Mouse (Mus musculus) heart, postnatal 0 days (tissue): ENCODE measurements around the gene Eif3d. TPM values are rescaled to one million over a fixed set of nuclear protein-coding genes. Genes with fewer than 3 reads are reported as not detected.
"Not testable (repeated sequence)": the region's sequence is repeated elsewhere in the genome, so short reads cannot be mapped to it uniquely, and the experiment has no call there.

Experiments used
- ATAC-seq: fragments of 200-750 bp; cut with Nextera tagmentation; 2 replicates; pipeline ENCODE4 v1.8.0; 2017; ENCODE audit warnings: low read depth, moderate number of reproducible peaks, moderate library complexity; ENCODE audit not compliant: insufficient read depth
- DNase-seq: peaks from one replicate; pipeline ENCODE4 v3.0.0-alpha.2; 2016; ENCODE audit warnings: low spot score
- H3K27ac ChIP-seq: fragments of 300-500 bp; sonication (generic); 2 replicates; pipeline ENCODE4 v1.5.1; 2014; ENCODE audit warnings: low read depth, mild to moderate bottlenecking
- H3K27me3 ChIP-seq: fragments of 300-500 bp; sonication (generic); 2 replicates; pipeline ENCODE4 v1.6.1; 2014; ENCODE audit warnings: low read length, mixed read lengths; ENCODE audit not compliant: control insufficient read depth, insufficient read depth
- H3K36me3 ChIP-seq: fragments of 300-500 bp; sonication (generic); replicated peaks from 2 replicates; pipeline ENCODE4 v1.6.1; 2014; ENCODE audit warnings: low read length, mixed read lengths; ENCODE audit not compliant: control insufficient read depth, insufficient read depth
- H3K4me1 ChIP-seq: fragments of 300-500 bp; sonication (generic); 2 replicates; pipeline ENCODE4 v1.6.1; 2014; ENCODE audit warnings: antibody characterized with exemption; ENCODE audit not compliant: control insufficient read depth, insufficient read depth
- H3K4me2 ChIP-seq: fragments of 300-500 bp; sonication (generic); 2 replicates; pipeline ENCODE4 v1.6.1; 2014; ENCODE audit warnings: low read depth, mild to moderate bottlenecking, low read length, moderate library complexity
- H3K4me3 ChIP-seq: fragments of 300-500 bp; sonication (generic); 2 replicates; pipeline ENCODE4 v1.5.1; 2014; ENCODE audit warnings: low read depth, low read length
- H3K9ac ChIP-seq: fragments of 300-500 bp; sonication (generic); replicated peaks from 2 replicates; pipeline ENCODE4 v1.6.1; 2014; ENCODE audit warnings: low read depth, low read length, mixed read lengths
- H3K9me3 ChIP-seq: fragments of 300-500 bp; sonication (generic); replicated peaks from 2 replicates; pipeline ENCODE4 v1.6.1; 2016; ENCODE audit warnings: low read length; ENCODE audit not compliant: control insufficient read depth
- CTCF ChIP-seq: IDR thresholded peaks from 2 replicates; pipeline ENCODE4 v1.5.1; 2016; ENCODE audit warnings: antibody characterized with exemption, control low read depth, low read depth
- EP300 ChIP-seq: IDR thresholded peaks from 2 replicates; pipeline ENCODE4 v1.6.1; 2016; ENCODE audit warnings: antibody characterized with exemption, low read depth
- WGBS: fragments of 180-500 bp; shearing (Covaris S2); extraction: QIAGEN DNeasy Blood & Tissue Kit; methylation state at CpG from one replicate; pipeline ENCODE4 v1.1.7; 2014; 5-methylcytosine and 5-hydroxymethylcytosine counted together
- polyA plus RNA-seq: library from polyadenylated mRNA; unstranded; fragments of >200 nt; fragmentation: Nextera tagmentation; extraction: Ambion mirVana; gene quantifications from 2 replicates; pipeline ENCODE4 v1.2.1, GENCODE M21; 2015
- total RNA-seq: library from RNA; depleted of rRNA; stranded (reverse); fragments of >200 nt; gene quantifications from 2 replicates; pipeline ENCODE4 v1.2.3, GENCODE M21; 2014; ENCODE audit warnings: low replicate concordance; rRNA removed

Gene Eif3d
- total RNA-seq (99.5 and 110 TPM in 2 replicates), polyA plus RNA-seq (80.0 and 90.6 TPM in 2 replicates)

- H3K36me3 ChIP-seq, result peaks cover 30% of the 10 kb centered on the region
- no peaks in the 10 kb centered on the region for H3K9me3 ChIP-seq
- peak within 1 kb of the TSS; percentile 99 for H3K27ac ChIP-seq
- H3K4me3 ChIP-seq, result peak within 1 kb of the TSS; percentile 87
- ATAC-seq, result peak; percentile 88
- DNase-seq, result peak; percentile 97
- peak within 1 kb of the TSS; percentile 96 for H3K9ac ChIP-seq
- TF ChIP-seq CTCF, result no peak
- peak; percentile 78 for TF ChIP-seq EP300
- peaks cover 15% of the 10 kb centered on the region; the same call in 1 of the 2 replicates for H3K4me1 ChIP-seq
- WGBS, result under 1% methylated on average over 72 of the region's 72 CpGs
- peak within 1 kb of the TSS; percentile 92 for H3K4me2 ChIP-seq
- H3K27me3 ChIP-seq, result no peaks in the 10 kb centered on the region
These were observed at the start of gene Eif3d for GRCm38 (mm10) chr15:77970470-77971292. Gene Eif3d (minus strand): TSS chr15:77970813.

GRCm38 (mm10) chr15:78014046-78014445 lies 43.4 kb upstream of the Eif3d start:
- TF ChIP-seq CTCF (no peak), EP300 (no peak)
- no peak overlapping the region for H3K27ac ChIP-seq
- 81% methylated on average over 1 of the region's 1 CpGs for WGBS

GRCm38 (mm10) chr15:78008206-78008605 lies 37.6 kb upstream of the Eif3d start:
- 81% methylated on average over 8 of the region's 8 CpGs for WGBS
- not testable (repeated sequence) for H3K36me3 ChIP-seq, H3K9me3 ChIP-seq, H3K4me1 ChIP-seq, H3K9ac ChIP-seq, H3K27ac ChIP-seq, H3K27me3 ChIP-seq, H3K4me2 ChIP-seq, H3K4me3 ChIP-seq, ATAC-seq, DNase-seq

More at GRCm38 (mm10) chr15:78014046-78014445, 43.4 kb upstream of the Eif3d start:
- no peak for ATAC-seq
- Histone ChIP-seq H3K4me1 (no peaks in the 10 kb centered on the region), H3K4me3 (no peak overlapping the region), H3K9me3 (no peaks in the 10 kb centered on the region), H3K9ac (no peak overlapping the region), H3K27me3 (no peaks in the 10 kb centered on the region), H3K36me3 (no peaks in the 10 kb centered on the region), H3K4me2 (no peak overlapping the region)
- DNase-seq, result no peak

- no peak for DNase-seq
- Histone ChIP-seq H3K9ac (no peak overlapping the region), H3K4me3 (no peak overlapping the region), H3K4me2 (no peak overlapping the region), H3K27ac (no peak overlapping the region), H3K36me3 (no peaks in the 10 kb centered on the region), H3K9me3 (no peaks in the 10 kb centered on the region), H3K4me1 (0 out of 2 replicates have a peak, but pooled peaks cover 7% of the 10 kb centered on the region), H3K27me3 (no peaks in the 10 kb centered on the region)
- ATAC-seq, result no peak
- no peak for TF ChIP-seq EP300
- no peak for TF ChIP-seq CTCF
- 19% methylated on average over 9 of the region's 9 CpGs for whole genome bisulfite sequencing
These were observed 33.3 kb upstream of the Eif3d start for GRCm38 (mm10) chr15:78003929-78004328.

GRCm38 (mm10) chr15:78001400-78001799 lies 30.8 kb upstream of the Eif3d start:
- Histone ChIP-seq H3K27me3 (no peaks in the 10 kb centered on the region), H3K9me3 (no peaks in the 10 kb centered on the region), H3K4me1 (0 out of 2 replicates have a peak, but pooled peaks cover 7% of the 10 kb centered on the region), H3K36me3 (no peaks in the 10 kb centered on the region), H3K4me3 (no peak overlapping the region), H3K4me2 (no peak overlapping the region), H3K9ac (no peak overlapping the region), H3K27ac (no peak overlapping the region)
- TF ChIP-seq CTCF, result no peak
- DNase-seq, result no peak
- WGBS, result 28% methylated on average over 5 of the region's 5 CpGs
- no peak for ATAC-seq
